Mouse (Mus musculus): ENCODE measurements around the gene Hps5.

DNA sequence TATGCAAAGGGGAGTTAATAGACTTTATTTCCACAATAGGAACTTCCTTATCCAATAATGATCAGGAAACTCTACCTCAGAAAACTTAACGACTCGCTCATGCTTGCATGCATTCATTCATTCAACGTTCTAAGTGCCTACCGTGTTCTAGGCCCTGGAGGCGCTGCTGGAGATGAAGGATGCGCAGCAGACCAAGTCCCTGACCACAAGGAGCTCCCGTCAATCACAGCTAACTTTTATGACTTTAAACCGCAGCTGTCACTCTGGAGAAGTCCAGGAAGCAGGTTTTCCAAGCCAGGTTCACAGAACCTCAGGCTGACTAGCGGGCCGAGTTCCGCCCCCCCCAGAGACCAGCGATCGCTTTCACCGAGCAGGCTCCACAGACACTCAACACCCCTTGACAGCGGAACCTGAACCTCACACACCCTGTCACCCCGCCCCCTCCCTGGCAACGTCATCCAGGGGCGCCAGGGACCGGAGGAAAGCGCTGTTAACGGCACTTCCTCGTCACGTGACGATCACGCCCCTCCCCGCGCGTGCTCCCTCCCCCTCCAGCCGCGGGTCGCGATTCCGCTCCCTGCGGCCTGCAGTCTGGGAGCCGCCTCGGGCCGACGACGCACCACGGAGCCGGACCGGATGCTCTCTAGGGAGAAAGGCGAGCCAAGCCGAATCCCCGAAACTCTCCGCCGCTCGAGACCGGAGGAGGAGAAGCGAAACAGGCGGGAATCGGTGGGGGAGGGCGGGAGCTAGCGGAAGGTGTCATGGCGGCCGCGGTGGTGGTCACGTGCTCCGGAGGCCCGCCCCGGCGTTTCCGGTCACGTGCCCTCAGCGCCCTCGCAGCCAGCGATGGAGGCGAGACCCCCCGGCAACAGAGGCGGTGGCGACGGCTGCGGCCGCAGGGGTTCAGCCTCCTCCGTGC is at the start of gene Hps5, which contains the start of gene Gtf2h1:
- TF ChIP-seq CTCF (IDR thresholded peaks at IDR 0.05; ENCODE audit: low read depth, low read length) (no peak), POLR2A (IDR thresholded peaks at IDR 0.05; ENCODE audit: borderline replicate concordance, low read depth, low read length) (no peak)
